Mouse (Mus musculus) heart, adult 18-20 months (tissue): ENCODE data around the gene Gm1113. TPM values are rescaled to one million over a fixed set of nuclear protein-coding genes. Genes with fewer than 3 reads are reported as not detected.
A peak's percentile ranks its signal among the peaks of the same experiment; 100 is the strongest.

ENCODE experiments used
- DNase-seq, 2 experiments: peaks; one replicate each; pipeline ENCODE4 v3.0.0; 2021 to 2022; ENCODE audit warnings: mixed read lengths in 1 of 2
- total RNA-seq, 2 experiments: library from RNA; stranded (reverse); gene quantifications; 2 replicates each; pipeline ENCODE4 v1.2.3; 2021

Gene Gm1113
- total RNA-seq, 2 experiments from 2014 or later, result not detected

DNA sequence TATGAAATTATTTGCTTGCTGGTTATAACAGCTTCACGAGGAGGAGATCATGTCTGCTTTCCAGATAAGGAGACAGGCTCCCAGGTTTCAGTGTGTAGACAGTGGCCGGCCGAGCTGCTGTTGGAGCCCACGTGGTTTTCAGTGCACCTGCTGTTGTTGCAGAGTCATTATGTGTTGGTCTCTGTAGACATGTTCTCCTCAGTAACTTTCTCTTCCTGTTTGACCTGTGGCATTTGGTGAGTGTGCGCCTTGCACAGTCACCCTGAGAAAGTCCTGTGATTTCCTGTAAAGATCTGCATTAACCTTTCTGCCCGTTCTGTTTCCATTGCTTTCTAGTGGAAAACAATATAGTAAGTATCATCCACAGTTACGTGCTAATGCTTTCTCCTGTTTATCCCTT is 42.7 kb downstream of the Gm1113 start:
- DNase-seq, result no peak

GRCm38 (mm10) chr9:35474104-35474724 is 43.9 kb downstream of the Gm1113 start:
- no peak for DNase-seq

DNA sequence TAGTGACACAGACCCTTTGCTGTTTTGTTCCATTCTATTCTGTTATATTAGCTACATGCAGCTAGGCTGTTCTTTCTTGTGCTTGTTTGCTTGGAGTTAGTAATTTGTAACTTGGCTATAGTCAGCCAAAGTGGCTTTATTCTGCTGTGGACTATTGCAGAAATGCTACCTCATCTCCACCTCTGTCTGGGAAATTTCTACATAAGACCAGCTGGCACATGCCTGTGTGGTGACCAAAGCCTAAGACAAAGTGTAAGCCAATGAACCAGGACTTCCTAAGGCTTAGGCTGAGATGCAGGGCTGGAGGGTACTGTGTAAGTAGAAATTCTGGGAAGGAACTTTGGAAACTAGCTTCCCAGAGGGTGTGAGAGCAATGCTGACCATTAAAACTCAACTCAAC is 49.2 kb downstream of the Gm1113 start:
- DNase-seq, result no peak

- DNase-seq, result peak; percentile 25 to 27
These were observed 50.7 kb downstream of the Gm1113 start for GRCm38 (mm10) chr9:35467264-35467817.

- DNase-seq, result no peak
These were observed 58.5 kb downstream of the Gm1113 start for GRCm38 (mm10) chr9:35459594-35459993.

Other genes starting within 250 kb of the Gm1113 start
- 1 to 10 TPM; 9.0 to 9.2 TPM for gene Cdon, start 97.1 kb downstream of the Gm1113 start, total RNA-seq
- not detected for gene Ddx25, start 40.3 kb upstream of the Gm1113 start, total RNA-seq
- 1 to 10 TPM; 6.1 to 6.8 TPM for gene Pus3, start 40.3 kb upstream of the Gm1113 start, total RNA-seq
- gene Pate2, start 52.0 kb upstream of the Gm1113 start, total RNA-seq, result not detected
- 1 to 10 TPM; 1.6 to 2.2 TPM for gene Hyls1, start 52.1 kb upstream of the Gm1113 start, total RNA-seq
- gene Pate4, start 93.7 kb upstream of the Gm1113 start, total RNA-seq, result not detected
- gene Pate3, start 129.9 kb upstream of the Gm1113 start, total RNA-seq, result not detected
- gene Pate1, start 169.1 kb upstream of the Gm1113 start, total RNA-seq, result not detected
- not detected for gene Gm17677, start 222.8 kb upstream of the Gm1113 start, total RNA-seq